Mouse (Mus musculus): ENCODE data around the gene Olfr1423. TPM values are rescaled to one million over a fixed set of nuclear protein-coding genes. Genes with fewer than 3 reads are reported as not detected.

Gene Olfr1423
- polyA plus RNA-seq (2014; fragmentation: Illumina TruSeq; extraction: RNeasy Lipid Tissue Mini Kit (QIAGEN cat#74804); ENCODE audit: insufficient read depth, low read depth, low replicate concordance): not detected

GRCm38 (mm10) chr19:12041217-12041616 is at the start of gene Olfr1423:
Olfr1423 (minus strand) TSS chr19:12041317.

GRCm38 (mm10) chr19:12077631-12078030 is 36.5 kb upstream of the Olfr1423 start, which contains the start of gene Olfr1425:
Olfr1425 (minus strand) TSS chr19:12077731.

GRCm38 (mm10) chr19:12062582-12062981 is 21.5 kb upstream of the Olfr1423 start, which contains the start of gene Olfr1424:
Olfr1424 (minus strand) TSS chr19:12062682.

Other genes with a start within 250 kb of the Olfr1423 start
- 20.1 TPM for gene Stx3, start 221.9 kb downstream of the Olfr1423 start, polyA plus RNA-seq (2014; fragmentation: Illumina TruSeq; extraction: RNeasy Lipid Tissue Mini Kit (QIAGEN cat#74804); ENCODE audit: insufficient read depth, low read depth, low replicate concordance)
- not detected for gene Olfr1417, start 202.1 kb downstream of the Olfr1423 start, polyA plus RNA-seq (2014; fragmentation: Illumina TruSeq; extraction: RNeasy Lipid Tissue Mini Kit (QIAGEN cat#74804); ENCODE audit: insufficient read depth, low read depth, low replicate concordance)
- not detected for gene Olfr1418, start 180.3 kb downstream of the Olfr1423 start, polyA plus RNA-seq (2014; fragmentation: Illumina TruSeq; extraction: RNeasy Lipid Tissue Mini Kit (QIAGEN cat#74804); ENCODE audit: insufficient read depth, low read depth, low replicate concordance)
- not detected for gene Olfr1419, start 166.2 kb downstream of the Olfr1423 start, polyA plus RNA-seq (2014; fragmentation: Illumina TruSeq; extraction: RNeasy Lipid Tissue Mini Kit (QIAGEN cat#74804); ENCODE audit: insufficient read depth, low read depth, low replicate concordance)
- not detected for gene Olfr1420, start 154.8 kb downstream of the Olfr1423 start, polyA plus RNA-seq (2014; fragmentation: Illumina TruSeq; extraction: RNeasy Lipid Tissue Mini Kit (QIAGEN cat#74804); ENCODE audit: insufficient read depth, low read depth, low replicate concordance)
- gene Patl1, start 128.9 kb downstream of the Olfr1423 start, polyA plus RNA-seq (2014; fragmentation: Illumina TruSeq; extraction: RNeasy Lipid Tissue Mini Kit (QIAGEN cat#74804); ENCODE audit: insufficient read depth, low read depth, low replicate concordance): 7.1 TPM
- 22.1 TPM for gene Osbp, start 75.4 kb downstream of the Olfr1423 start, polyA plus RNA-seq (2014; fragmentation: Illumina TruSeq; extraction: RNeasy Lipid Tissue Mini Kit (QIAGEN cat#74804); ENCODE audit: insufficient read depth, low read depth, low replicate concordance)
- not detected for gene Olfr1424, start 21.4 kb upstream of the Olfr1423 start, polyA plus RNA-seq (2014; fragmentation: Illumina TruSeq; extraction: RNeasy Lipid Tissue Mini Kit (QIAGEN cat#74804); ENCODE audit: insufficient read depth, low read depth, low replicate concordance)
- gene Olfr1425, start 36.4 kb upstream of the Olfr1423 start, polyA plus RNA-seq (2014; fragmentation: Illumina TruSeq; extraction: RNeasy Lipid Tissue Mini Kit (QIAGEN cat#74804); ENCODE audit: insufficient read depth, low read depth, low replicate concordance): not detected
- gene Olfr1426, start 50.7 kb upstream of the Olfr1423 start, polyA plus RNA-seq (2014; fragmentation: Illumina TruSeq; extraction: RNeasy Lipid Tissue Mini Kit (QIAGEN cat#74804); ENCODE audit: insufficient read depth, low read depth, low replicate concordance): not detected
- gene Olfr1427, start 62.0 kb upstream of the Olfr1423 start, polyA plus RNA-seq (2014; fragmentation: Illumina TruSeq; extraction: RNeasy Lipid Tissue Mini Kit (QIAGEN cat#74804); ENCODE audit: insufficient read depth, low read depth, low replicate concordance): not detected
- gene Olfr1428, start 74.6 kb upstream of the Olfr1423 start, polyA plus RNA-seq (2014; fragmentation: Illumina TruSeq; extraction: RNeasy Lipid Tissue Mini Kit (QIAGEN cat#74804); ENCODE audit: insufficient read depth, low read depth, low replicate concordance): not detected
- gene Olfr76, start 81.9 kb upstream of the Olfr1423 start, polyA plus RNA-seq (2014; fragmentation: Illumina TruSeq; extraction: RNeasy Lipid Tissue Mini Kit (QIAGEN cat#74804); ENCODE audit: insufficient read depth, low read depth, low replicate concordance): not detected
- not detected for gene Olfr1555-ps1, start 128.8 kb upstream of the Olfr1423 start, polyA plus RNA-seq (2014; fragmentation: Illumina TruSeq; extraction: RNeasy Lipid Tissue Mini Kit (QIAGEN cat#74804); ENCODE audit: insufficient read depth, low read depth, low replicate concordance)
- gene Olfr1431, start 159.3 kb upstream of the Olfr1423 start, polyA plus RNA-seq (2014; fragmentation: Illumina TruSeq; extraction: RNeasy Lipid Tissue Mini Kit (QIAGEN cat#74804); ENCODE audit: insufficient read depth, low read depth, low replicate concordance): not detected
- gene Olfr1432, start 191.3 kb upstream of the Olfr1423 start, polyA plus RNA-seq (2014; fragmentation: Illumina TruSeq; extraction: RNeasy Lipid Tissue Mini Kit (QIAGEN cat#74804); ENCODE audit: insufficient read depth, low read depth, low replicate concordance): not detected
- not detected for gene Olfr262, start 200.3 kb upstream of the Olfr1423 start, polyA plus RNA-seq (2014; fragmentation: Illumina TruSeq; extraction: RNeasy Lipid Tissue Mini Kit (QIAGEN cat#74804); ENCODE audit: insufficient read depth, low read depth, low replicate concordance)
- gene Olfr235, start 219.7 kb upstream of the Olfr1423 start, polyA plus RNA-seq (2014; fragmentation: Illumina TruSeq; extraction: RNeasy Lipid Tissue Mini Kit (QIAGEN cat#74804); ENCODE audit: insufficient read depth, low read depth, low replicate concordance): not detected
- gene Olfr1434, start 238.5 kb upstream of the Olfr1423 start, polyA plus RNA-seq (2014; fragmentation: Illumina TruSeq; extraction: RNeasy Lipid Tissue Mini Kit (QIAGEN cat#74804); ENCODE audit: insufficient read depth, low read depth, low replicate concordance): not detected